Mouse (Mus musculus) E14TG2a.4 (cell line): ENCODE data around the gene Kif26b.

ENCODE experiments used
- H3K27me3 ChIP-seq: 2 replicates; pipeline ENCODE4 v1.6.1; 2014; ENCODE audit warnings: low read length, control low read depth; ENCODE audit not compliant: insufficient read depth
- H3K36me3 ChIP-seq: 2 replicates; pipeline ENCODE4 v1.6.1; 2014; ENCODE audit warnings: low read length, control low read depth; ENCODE audit not compliant: insufficient read depth
- H3K4me1 ChIP-seq: replicated peaks from 2 replicates; pipeline ENCODE4 v1.6.1; 2014; ENCODE audit warnings: low read depth, low read length, control low read depth
- H3K4me3 ChIP-seq: replicated peaks from 2 replicates; pipeline ENCODE4 v1.5.1; 2014; ENCODE audit warnings: mild to moderate bottlenecking, low read length
- H3K9me3 ChIP-seq: 2 replicates; pipeline ENCODE4 v1.6.1; 2014; ENCODE audit warnings: low read length, control low read depth
- CTCF ChIP-seq: conservative IDR thresholded peaks from 2 replicates; pipeline ENCODE4 v1.5.1; 2014; ENCODE audit warnings: low read length
- NANOG ChIP-seq: IDR thresholded peaks from 2 replicates; pipeline ENCODE4 v1.6.1; 2014; ENCODE audit warnings: borderline replicate concordance, low read length, mixed read lengths
- POU5F1 ChIP-seq: IDR thresholded peaks from 2 replicates; pipeline ENCODE4 v1.6.1; 2014; ENCODE audit warnings: low read length, borderline replicate concordance

The Kif26b gene

DNA sequence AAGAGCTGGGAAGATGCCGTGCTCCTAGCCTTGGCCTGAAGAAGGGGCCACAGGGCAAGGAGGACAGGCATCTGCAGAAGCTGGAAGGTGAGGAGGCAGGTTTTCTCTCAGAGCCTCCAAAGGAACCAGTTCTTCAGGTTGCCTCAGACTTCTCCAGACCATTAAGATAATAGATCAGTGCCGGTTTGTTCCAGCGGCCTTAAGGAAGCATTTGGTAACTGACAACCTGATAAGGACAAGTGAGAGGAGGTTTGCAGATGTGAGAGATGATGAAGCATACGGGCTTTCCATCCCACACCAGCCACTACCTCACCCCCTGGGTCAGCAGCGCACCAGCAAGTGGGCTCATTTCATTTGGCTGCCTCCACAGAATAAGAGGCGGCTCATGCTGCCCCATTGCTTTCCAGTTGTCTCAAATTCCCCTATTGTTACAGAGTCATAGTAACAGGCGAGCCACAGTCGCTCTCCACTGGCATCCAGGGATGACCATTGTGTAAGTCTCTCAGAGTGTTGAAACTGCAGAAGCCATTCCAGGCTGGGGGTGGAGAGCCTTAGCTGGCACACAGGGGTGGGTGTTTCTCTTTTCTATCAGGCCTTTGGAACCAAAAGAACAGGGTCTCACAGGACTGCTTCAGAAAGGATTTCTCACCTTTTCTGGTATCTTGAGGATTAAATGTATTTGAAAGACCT, 156.2 kb downstream of the Kif26b start:
- no peak for TF ChIP-seq NANOG
- no peak for TF ChIP-seq POU5F1
- no peak for TF ChIP-seq CTCF
- H3K4me3 ChIP-seq = no peak overlapping the region
- H3K9me3 ChIP-seq = no peaks in the 10 kb centered on the region
- H3K36me3 ChIP-seq = no peaks in the 10 kb centered on the region
- peaks cover 15% of the 10 kb centered on the region; the same call in 1 of the 2 replicates for H3K27me3 ChIP-seq
- H3K4me1 ChIP-seq = peaks cover 10% of the 10 kb centered on the region

DNA sequence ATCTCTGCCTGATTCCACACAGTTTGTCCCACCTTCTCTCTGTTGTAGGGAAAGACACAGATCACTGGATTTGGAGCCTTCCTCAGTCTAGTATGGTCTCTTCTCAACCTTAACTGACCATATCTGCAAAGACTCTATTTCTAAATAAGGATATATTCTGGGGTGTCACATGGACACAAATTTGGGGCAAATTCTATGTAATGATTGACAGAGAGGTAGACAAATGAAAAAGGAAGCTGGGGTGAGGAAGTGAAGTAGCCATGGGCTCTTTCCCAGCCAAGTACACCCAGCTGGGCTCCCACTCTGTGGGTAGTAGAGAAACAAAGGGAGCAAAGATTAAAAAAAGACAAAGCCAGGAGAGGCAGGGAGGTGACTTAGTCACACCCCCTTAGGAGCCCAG, 158.0 kb downstream of the Kif26b start:
- TF ChIP-seq POU5F1 = no peak
- TF ChIP-seq NANOG = no peak
- TF ChIP-seq CTCF = no peak
- Histone ChIP-seq H3K4me1 (peaks cover 13% of the 10 kb centered on the region), H3K36me3 (no peaks in the 10 kb centered on the region), H3K27me3 (peaks cover 15% of the 10 kb centered on the region; the same call in 1 of the 2 replicates), H3K9me3 (no peaks in the 10 kb centered on the region), H3K4me3 (no peak overlapping the region)

GRCm38 (mm10) chr1:178689512-178689911, 160.6 kb downstream of the Kif26b start:
- TF ChIP-seq POU5F1 = no peak
- TF ChIP-seq NANOG = no peak
- no peak for TF ChIP-seq CTCF

DNA sequence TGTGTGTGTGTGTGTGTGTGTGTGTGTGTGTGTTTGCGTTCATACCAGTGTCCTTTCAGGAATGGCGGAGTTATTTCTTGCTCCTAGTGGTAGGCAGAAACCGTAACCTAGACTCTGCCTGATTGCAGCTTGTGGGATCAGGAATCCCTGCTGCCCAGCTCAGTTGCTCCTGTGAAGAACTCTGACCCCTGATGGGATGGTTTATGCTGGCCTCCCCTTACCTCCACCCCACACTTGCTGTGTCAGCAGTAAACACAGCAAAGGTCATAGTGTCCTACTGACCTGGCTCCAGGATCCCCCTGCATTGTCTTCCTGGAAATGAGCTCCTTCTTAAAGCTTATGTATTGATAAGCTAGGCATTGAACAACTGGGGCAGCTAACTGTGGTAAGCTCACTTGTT, 162.8 kb downstream of the Kif26b start:
- Histone ChIP-seq H3K9me3 (no peaks in the 10 kb centered on the region), H3K4me1 (peaks cover 21% of the 10 kb centered on the region), H3K4me3 (no peak overlapping the region), H3K27me3 (0 out of 2 replicates have a peak, but pooled peaks cover 3% of the 10 kb centered on the region), H3K36me3 (no peaks in the 10 kb centered on the region)
- TF ChIP-seq NANOG (no peak), CTCF (no peak), POU5F1 (no peak)

More at GRCm38 (mm10) chr1:178689512-178689911, 160.6 kb downstream of the Kif26b start:
- no peaks in the 10 kb centered on the region for H3K36me3 ChIP-seq
- peaks cover 11% of the 10 kb centered on the region; the same call in 1 of the 2 replicates for H3K27me3 ChIP-seq
- no peak overlapping the region for H3K4me3 ChIP-seq
- no peaks in the 10 kb centered on the region for H3K9me3 ChIP-seq
- peaks cover 24% of the 10 kb centered on the region for H3K4me1 ChIP-seq

DNA sequence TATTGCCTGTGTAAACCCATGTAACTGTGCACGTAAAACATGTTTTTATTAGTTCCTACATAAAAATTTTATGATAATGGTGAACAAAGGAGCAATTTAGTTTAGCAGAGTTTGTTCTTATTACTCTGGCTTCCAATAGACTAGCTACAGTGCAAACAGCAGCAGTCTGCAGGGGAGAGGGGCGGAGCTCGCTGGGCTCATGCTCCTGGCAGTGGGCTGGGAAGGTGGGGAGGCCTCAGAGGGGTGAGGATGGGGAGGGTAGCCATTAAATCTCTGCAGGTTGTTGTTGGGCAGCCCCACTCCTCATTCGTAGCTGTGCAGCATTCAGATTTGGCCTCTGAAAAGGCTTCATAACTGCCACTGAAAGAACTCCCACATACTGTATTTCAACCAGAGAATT, 171.2 kb downstream of the Kif26b start:
- Histone ChIP-seq H3K9me3 (no peaks in the 10 kb centered on the region), H3K4me1 (no peaks in the 10 kb centered on the region), H3K36me3 (no peaks in the 10 kb centered on the region), H3K4me3 (no peak overlapping the region), H3K27me3 (no peaks in the 10 kb centered on the region)
- no peak for TF ChIP-seq NANOG
- no peak for TF ChIP-seq POU5F1
- TF ChIP-seq CTCF = no peak

GRCm38 (mm10) chr1:178703496-178703895, 174.6 kb downstream of the Kif26b start:
- TF ChIP-seq POU5F1 (no peak), CTCF (no peak), NANOG (no peak)
- Histone ChIP-seq H3K4me3 (no peak overlapping the region), H3K27me3 (no peaks in the 10 kb centered on the region), H3K36me3 (no peaks in the 10 kb centered on the region), H3K4me1 (no peaks in the 10 kb centered on the region), H3K9me3 (no peaks in the 10 kb centered on the region)

GRCm38 (mm10) chr1:178707925-178708351, 179.0 kb downstream of the Kif26b start:
- H3K4me1 ChIP-seq = no peaks in the 10 kb centered on the region
- no peak for TF ChIP-seq POU5F1
- TF ChIP-seq NANOG = no peak
- TF ChIP-seq CTCF = no peak

DNA sequence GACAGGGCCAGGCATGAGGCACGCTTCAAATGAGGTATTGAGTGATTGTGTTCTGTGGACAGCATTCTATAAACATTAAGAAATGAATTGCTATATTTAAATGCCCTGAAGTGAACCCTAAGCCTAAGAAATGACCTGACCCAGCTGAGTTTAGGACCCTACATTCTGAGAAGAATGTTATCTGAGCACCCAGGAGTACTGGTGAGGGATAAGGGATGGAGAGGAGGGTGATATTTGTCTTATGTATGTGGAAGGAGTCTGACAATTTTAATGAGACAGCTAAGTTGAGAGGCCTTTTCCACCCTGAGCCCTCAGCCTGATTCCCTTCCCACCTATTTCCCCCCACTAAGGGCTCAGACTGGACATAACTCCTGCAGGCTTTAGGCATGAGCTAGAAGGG, 179.4 kb downstream of the Kif26b start:
- Histone ChIP-seq H3K36me3 (no peaks in the 10 kb centered on the region), H3K9me3 (no peaks in the 10 kb centered on the region), H3K4me3 (no peak overlapping the region), H3K27me3 (no peaks in the 10 kb centered on the region), H3K4me1 (no peaks in the 10 kb centered on the region)
- TF ChIP-seq NANOG (no peak), POU5F1 (no peak), CTCF (no peak)

More at GRCm38 (mm10) chr1:178707925-178708351, 179.0 kb downstream of the Kif26b start:
- Histone ChIP-seq H3K27me3 (no peaks in the 10 kb centered on the region), H3K36me3 (no peaks in the 10 kb centered on the region), H3K9me3 (no peaks in the 10 kb centered on the region), H3K4me3 (no peak overlapping the region)
